Mouse (Mus musculus) frontal cortex, postnatal 36 days (tissue): ENCODE measurements around the gene Snn.

Experiments used
- DNase-seq, 2 experiments: peaks; one replicate each; pipeline ENCODE4 v3.0.0; 2022; ENCODE audit warnings: low spot score in 2 of 2

The Snn gene

GRCm38 (mm10) chr16:11086299-11086698 is 25.6 kb downstream of the Snn start:
- no peak for DNase-seq

DNA sequence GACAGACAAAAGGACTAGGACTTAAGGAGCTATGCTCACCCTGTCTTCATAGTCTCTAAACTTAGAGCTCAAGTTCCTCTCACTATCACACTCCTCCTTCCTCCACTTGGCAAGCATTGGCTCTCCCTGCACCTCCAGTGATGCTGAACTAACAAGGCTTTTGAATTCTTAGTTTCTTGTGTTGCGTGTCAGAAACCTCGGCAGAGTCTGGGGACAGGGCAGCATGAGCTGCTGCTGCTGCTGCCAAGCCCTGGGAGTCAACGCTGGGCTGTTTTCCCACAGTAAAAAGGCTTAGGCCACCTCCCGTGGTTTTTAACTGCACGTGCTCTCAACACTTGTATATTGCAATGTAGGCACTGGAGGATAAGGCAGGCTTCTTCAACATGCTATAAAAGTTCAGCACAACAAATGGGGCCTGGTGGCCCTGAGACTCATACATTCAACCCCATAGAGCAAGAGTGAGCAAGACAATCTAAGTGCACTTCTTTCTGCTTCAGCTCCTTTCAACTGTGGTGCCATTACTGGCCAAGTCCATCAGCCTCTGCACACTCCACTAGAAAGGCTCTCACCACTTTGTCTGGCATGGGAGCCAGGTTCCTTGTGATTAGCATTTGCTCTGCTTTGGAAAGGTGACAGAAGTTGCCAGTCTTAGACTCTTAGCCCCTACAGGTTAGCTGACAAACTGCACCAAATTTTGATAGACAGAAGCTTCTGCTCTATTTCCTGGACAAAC is 26.3 kb downstream of the Snn start:
- DNase-seq = no peak

DNA sequence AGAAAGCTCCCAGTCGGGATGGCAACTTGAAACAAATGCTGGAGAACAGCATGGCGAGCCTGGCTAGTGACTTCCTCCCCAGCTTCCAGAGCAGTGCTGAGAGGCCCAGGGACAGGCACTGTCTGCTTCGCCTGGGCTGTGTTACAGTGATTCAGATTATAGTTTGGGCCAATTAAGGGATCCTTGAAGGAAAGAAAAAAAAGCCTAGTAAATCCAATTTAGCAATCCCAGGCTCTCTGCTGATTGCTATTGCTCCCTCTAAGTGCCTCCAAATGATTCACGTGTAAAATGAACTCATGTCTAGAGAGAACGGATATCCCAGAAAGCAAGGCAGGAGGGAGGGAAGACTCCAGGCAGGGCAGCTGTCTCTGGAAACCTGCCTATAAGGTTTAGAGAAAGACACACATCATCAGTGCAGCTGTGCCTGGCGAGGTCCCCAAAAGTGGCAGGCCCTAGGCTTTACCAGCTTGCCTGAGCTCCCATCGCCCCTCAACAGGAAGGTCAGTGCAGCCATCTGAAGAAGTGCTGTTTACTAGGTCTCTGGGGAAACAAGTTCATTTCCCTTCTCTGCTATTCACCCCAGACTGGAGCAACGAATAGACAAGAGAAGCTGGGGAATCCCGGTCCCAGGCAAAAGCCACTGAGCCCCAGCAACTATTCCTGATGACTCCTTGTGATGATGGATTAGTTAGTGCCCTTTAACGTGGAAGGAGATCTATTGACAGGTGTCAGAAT is 30.3 kb downstream of the Snn start:
- DNase-seq = no peak

DNA sequence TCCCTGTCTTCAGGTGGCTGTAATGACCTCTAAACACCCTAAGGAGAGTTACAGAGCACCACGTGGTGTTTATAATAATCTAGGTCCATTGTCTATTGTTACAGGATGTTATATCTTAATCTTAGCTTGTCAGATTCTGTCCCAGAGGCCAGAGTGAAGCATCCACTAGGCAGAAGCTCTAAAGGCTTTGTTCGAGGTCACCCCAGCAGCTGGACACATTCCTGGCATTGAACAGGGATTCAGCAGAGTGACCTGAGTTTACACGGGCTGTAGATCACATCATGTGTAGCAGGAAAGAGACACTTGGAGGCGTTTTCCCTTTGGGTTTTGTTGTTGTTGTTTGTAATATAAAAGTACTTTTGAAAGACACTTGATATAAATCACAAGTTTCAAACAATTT is 31.3 kb downstream of the Snn start:
- no peak for DNase-seq

GRCm38 (mm10) chr16:11092523-11092922 is 31.8 kb downstream of the Snn start:
- peak in 1 of 2 experiments; percentile 79 for DNase-seq

- no peak for DNase-seq
Observed at GRCm38 (mm10) chr16:11093717-11094386, 33.1 kb downstream of the Snn start.

- no peak for DNase-seq
Observed at GRCm38 (mm10) chr16:11097301-11097700, 36.6 kb downstream of the Snn start.

DNA sequence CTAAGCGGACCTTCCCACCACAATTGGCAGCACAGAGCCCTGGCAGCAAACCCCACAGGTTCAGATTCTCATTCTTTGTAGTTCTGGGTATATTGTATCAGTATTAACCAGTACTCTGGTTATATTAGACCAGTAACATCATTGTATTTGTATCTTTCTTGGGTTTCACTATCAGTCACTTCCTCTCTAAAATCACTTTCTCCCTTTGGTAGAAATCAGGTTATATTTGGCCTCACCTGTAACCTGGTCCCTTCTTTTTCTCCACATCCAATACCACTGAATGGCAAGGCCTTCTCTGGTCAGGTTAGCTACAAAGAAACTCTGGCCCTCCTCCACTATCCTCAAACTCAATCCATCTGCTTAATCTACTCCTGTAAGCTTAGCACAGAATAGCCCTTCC is 44.2 kb downstream of the Snn start:
- no peak for DNase-seq

- peak in 1 of 2 experiments; percentile 37 for DNase-seq
Observed at GRCm38 (mm10) chr16:11109198-11109740, 48.5 kb downstream of the Snn start.

- DNase-seq = no peak
Observed at GRCm38 (mm10) chr16:11122625-11123024, 61.9 kb downstream of the Snn start.

GRCm38 (mm10) chr16:11124110-11124509 is 63.4 kb downstream of the Snn start:
- no peak for DNase-seq
